Mouse (Mus musculus) heart, adult 11 months (tissue): ENCODE measurements around the gene Unc5c.

Experiments
- DNase-seq: peaks from one replicate; pipeline ENCODE4 v3.0.0; 2022

Gene Unc5c

GRCm38 (mm10) chr3:141828301-141828700 lies 363.3 kb downstream of the Unc5c start:
- no peak for DNase-seq

GRCm38 (mm10) chr3:141831135-141831534 lies 366.1 kb downstream of the Unc5c start:
- no peak for DNase-seq

GRCm38 (mm10) chr3:141838864-141839263 lies 373.8 kb downstream of the Unc5c start:
- no peak for DNase-seq

- DNase-seq = no peak
Observed at GRCm38 (mm10) chr3:141849206-141849605, 384.2 kb downstream of the Unc5c start.

GRCm38 (mm10) chr3:141850141-141850540 lies 385.1 kb downstream of the Unc5c start:
- DNase-seq = no peak

- DNase-seq = no peak
Observed at GRCm38 (mm10) chr3:141854339-141854738, 389.3 kb downstream of the Unc5c start.

GRCm38 (mm10) chr3:141857123-141857522 lies 392.1 kb downstream of the Unc5c start:
- DNase-seq = no peak

GRCm38 (mm10) chr3:141862816-141863461 lies 397.9 kb downstream of the Unc5c start:
- DNase-seq = no peak

- DNase-seq = no peak
Observed at GRCm38 (mm10) chr3:141871805-141872204, 406.8 kb downstream of the Unc5c start.

- DNase-seq = no peak
Observed at GRCm38 (mm10) chr3:141872337-141873042, 407.5 kb downstream of the Unc5c start.

GRCm38 (mm10) chr3:141882496-141882895 lies 417.5 kb downstream of the Unc5c start:
- DNase-seq = no peak

- DNase-seq = no peak
Observed at GRCm38 (mm10) chr3:141884190-141884589, 419.2 kb downstream of the Unc5c start.
